Mouse (Mus musculus) liver, adult 2 months (tissue): ENCODE results near the gene Slc50a1.

Experiments used
- CTCF ChIP-seq: fragments of 200-500 bp; IDR thresholded peaks from 2 replicates; pipeline ENCODE4 v1.5.1; 2011; ENCODE audit warnings: low read depth, low read length, control low read depth
- POLR2A ChIP-seq: fragments of 200-500 bp; IDR thresholded peaks from 2 replicates; pipeline ENCODE4 v1.6.1; 2011; ENCODE audit warnings: low read length, control low read depth; ENCODE audit not compliant: insufficient read depth; ENCODE audit errors: extremely low read depth

DNA sequence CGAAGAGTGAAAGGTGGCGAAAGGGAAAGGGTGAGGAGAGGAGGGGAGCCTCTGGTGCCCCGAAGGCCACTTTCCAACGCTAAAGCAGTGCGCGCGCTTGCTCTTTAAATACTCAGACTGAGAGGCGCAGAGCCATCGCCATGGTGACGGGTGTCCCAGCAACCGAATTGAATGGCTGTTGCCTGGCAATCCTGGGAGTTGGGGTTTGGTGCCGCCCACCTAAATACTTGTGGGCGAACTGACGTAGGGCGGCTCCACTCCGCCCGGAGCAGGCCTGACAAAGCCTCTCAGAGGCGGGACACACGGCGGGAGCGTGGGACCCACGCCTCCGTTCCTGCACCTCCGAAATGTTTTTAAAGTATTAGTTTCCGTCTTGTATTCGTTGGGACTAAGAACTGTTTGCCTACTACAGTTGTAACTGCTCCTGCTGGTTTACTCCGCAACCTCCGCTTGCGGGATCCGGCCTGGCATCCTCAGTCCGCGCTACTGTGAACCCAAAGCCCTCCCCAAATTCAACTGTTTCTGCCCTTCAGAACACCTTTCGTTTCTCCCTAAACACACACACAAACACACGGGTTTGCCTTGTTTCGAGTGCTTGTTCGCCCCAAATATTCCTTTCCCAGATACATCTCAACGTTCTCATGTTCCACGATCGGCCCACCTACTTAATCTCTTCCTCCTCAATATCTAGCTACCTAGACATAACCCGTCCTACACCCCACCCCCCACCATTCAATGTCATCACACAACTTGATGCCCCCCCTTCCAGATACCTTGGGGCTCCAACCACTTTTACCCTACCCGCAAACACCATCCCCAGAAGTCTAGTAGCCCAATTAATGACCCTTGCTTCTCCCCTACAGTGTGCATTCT is 42.8 kb downstream of the Slc50a1 start:
- TF ChIP-seq CTCF (no peak), POLR2A (no peak)
